Mouse (Mus musculus) cerebellum, adult 2 months (tissue): Measurements from ENCODE around the gene Ccl26. TPM values are rescaled to one million over a fixed set of nuclear protein-coding genes. Genes with fewer than 3 reads are reported as not detected.
"Not testable (repeated sequence)": the region's sequence is repeated elsewhere in the genome, so short reads cannot be mapped to it uniquely, and the experiment has no call there.

ENCODE experiments used
- DNase-seq, 2 experiments: peaks; one replicate each; pipeline ENCODE4 v3.0.0; 2021
- H3K27ac ChIP-seq: fragments of 200-500 bp; 2 replicates; pipeline ENCODE4 v1.5.1; 2012; ENCODE audit warnings: low read length, control low read depth, inconsistent platforms; ENCODE audit not compliant: insufficient read depth
- H3K27me3 ChIP-seq: fragments of 200-500 bp; 2 replicates; pipeline ENCODE4 v1.6.1; 2012; ENCODE audit warnings: inconsistent platforms, mild to moderate bottlenecking, low read length, moderate library complexity; ENCODE audit not compliant: control insufficient read depth, insufficient read depth
- H3K4me1 ChIP-seq: fragments of 200-500 bp; 2 replicates; pipeline ENCODE4 v1.6.1; 2011; ENCODE audit warnings: low read length; ENCODE audit not compliant: control insufficient read depth, insufficient read depth
- H3K4me3 ChIP-seq: fragments of 200-500 bp; replicated peaks from 2 replicates; pipeline ENCODE3; 2011; ENCODE audit warnings: mild to moderate bottlenecking, low read depth, low read length, control low read depth; ENCODE audit not compliant: insufficient read depth
- CTCF ChIP-seq: fragments of 200-500 bp; IDR thresholded peaks from 2 replicates; pipeline ENCODE4 v1.5.1; 2011; ENCODE audit warnings: low read depth, mild to moderate bottlenecking, control low read depth, low read length, moderate library complexity, borderline replicate concordance; ENCODE audit not compliant: insufficient read depth
- POLR2A ChIP-seq: fragments of 200-500 bp; IDR thresholded peaks from 2 replicates; pipeline ENCODE4 v1.6.1; 2011; ENCODE audit warnings: low read length, control low read depth, borderline replicate concordance; ENCODE audit not compliant: insufficient read depth
- WGBS: fragments of 180-500 bp; shearing (Covaris S2); methylation state at CpG from one replicate; pipeline ENCODE4 v1.1.7; 2018; 5-methylcytosine and 5-hydroxymethylcytosine counted together
- polyA plus RNA-seq: library from polyadenylated mRNA; depleted of rRNA; stranded (reverse); fragments of >200 nt; gene quantifications from 2 replicates; pipeline ENCODE4 v1.2.3, GENCODE M21; 2012; rRNA removed

Gene Ccl26
- not detected in 2 replicates for polyA plus RNA-seq

DNA sequence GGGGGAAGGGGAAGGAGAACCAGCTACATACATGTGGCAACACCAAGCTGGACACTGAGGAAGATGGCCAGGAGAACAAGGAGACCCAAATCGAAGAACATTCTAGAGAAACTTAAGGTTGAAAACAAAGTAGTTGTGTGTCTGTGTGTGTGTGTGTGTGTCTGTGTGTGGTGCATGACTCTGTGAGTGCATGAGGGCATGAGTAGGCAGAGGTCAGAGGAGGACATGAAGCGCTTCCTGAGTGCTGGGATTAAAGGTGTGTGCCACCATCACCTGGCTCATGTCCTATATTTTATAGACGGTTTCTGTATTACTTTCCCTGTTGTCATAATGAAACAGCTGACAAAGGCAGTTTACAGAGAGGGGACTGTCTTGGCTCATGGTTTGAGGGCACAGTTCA is at the start of gene Ccl26:
Ccl26 (minus strand) TSS at position 101 of the 400 bp plus-strand sequence.
- Histone ChIP-seq H3K27ac (no peak within 1 kb of the TSS), H3K4me3 (no peak within 1 kb of the TSS), H3K27me3 (no peaks in the 10 kb centered on the region), H3K4me1 (no peaks in the 10 kb centered on the region)
- 89% methylated on average over 3 of the region's 3 CpGs for WGBS
- DNase-seq, result no peak
- TF ChIP-seq POLR2A (no peak), CTCF (no peak)

DNA sequence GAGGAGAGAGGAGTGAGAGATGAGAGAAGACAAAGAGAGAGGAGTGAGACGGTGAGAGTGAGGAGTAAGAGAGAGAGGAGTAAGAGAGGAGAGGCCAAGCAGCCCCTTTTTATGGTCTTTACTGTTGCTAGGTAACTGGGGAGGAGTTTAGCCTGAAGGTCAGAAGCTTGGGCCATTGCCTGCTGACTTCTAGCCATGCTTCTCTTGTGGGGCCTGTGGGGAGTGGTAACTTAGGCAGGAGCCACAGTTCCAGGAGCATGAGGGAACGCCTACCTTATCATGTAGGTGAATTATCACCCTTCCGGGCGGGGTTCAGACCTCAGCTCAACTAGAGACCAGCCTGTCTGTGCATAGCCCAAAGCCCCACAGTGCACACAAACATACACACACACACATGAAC is 46.4 kb upstream of the Ccl26 start:
- H3K27ac ChIP-seq, result no peak overlapping the region
- H3K27me3 ChIP-seq, result no peaks in the 10 kb centered on the region
- no peak overlapping the region for H3K4me3 ChIP-seq
- no peaks in the 10 kb centered on the region for H3K4me1 ChIP-seq
- WGBS, result 68% methylated on average over 4 of the region's 4 CpGs
- TF ChIP-seq POLR2A, result no peak
- TF ChIP-seq CTCF, result no peak
- DNase-seq, result no peak

DNA sequence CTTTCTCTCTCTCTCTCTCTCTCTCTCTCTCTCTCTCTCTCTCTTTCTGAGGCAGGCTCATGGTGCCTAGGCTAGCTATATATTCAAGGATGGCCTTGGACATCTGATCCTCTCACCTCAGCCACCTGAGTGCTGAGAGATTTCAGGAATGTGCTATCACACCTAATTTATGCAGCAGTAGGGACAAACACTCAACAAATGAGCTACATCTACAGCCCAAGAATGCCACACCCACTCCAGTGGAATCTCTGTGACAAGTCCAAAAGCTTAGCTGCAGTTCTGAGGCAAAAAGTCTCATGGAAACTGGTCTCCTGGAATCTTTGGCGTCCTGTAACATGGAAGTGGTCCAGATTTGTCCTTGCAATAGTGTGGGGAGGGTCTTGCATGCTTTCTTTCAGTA is 44.2 kb upstream of the Ccl26 start:
- no peak for DNase-seq
- no peak for TF ChIP-seq CTCF
- TF ChIP-seq POLR2A, result no peak
- WGBS, result 29% methylated on average over 1 of the region's 1 CpGs
- Histone ChIP-seq H3K4me1 (no peaks in the 10 kb centered on the region), H3K4me3 (no peak overlapping the region), H3K27ac (no peak overlapping the region), H3K27me3 (no peaks in the 10 kb centered on the region)

DNA sequence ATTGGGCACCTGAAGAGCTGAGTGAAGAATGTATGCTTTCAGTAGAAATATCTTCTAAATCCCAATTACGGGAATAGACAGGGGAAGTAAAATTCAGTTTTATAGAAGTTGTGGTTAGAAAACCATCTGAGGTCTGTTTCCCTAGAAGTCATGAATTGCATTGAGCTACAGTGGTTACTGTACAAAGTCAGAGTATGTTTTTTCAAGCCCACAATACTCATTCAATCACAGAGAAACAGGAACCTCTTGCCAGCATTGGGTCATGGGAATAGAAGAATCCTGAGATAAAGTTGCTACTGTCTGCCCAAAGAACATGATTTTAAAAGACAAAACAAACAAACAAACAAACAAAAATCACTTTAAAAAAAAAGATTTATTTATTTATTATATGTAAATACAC is 43.3 kb upstream of the Ccl26 start:
- not testable (repeated sequence) for H3K27me3 ChIP-seq, DNase-seq, H3K4me3 ChIP-seq, H3K27ac ChIP-seq, H3K4me1 ChIP-seq
- WGBS, result no CpG with 5 or more reads among the region's 1 CpGs

DNA sequence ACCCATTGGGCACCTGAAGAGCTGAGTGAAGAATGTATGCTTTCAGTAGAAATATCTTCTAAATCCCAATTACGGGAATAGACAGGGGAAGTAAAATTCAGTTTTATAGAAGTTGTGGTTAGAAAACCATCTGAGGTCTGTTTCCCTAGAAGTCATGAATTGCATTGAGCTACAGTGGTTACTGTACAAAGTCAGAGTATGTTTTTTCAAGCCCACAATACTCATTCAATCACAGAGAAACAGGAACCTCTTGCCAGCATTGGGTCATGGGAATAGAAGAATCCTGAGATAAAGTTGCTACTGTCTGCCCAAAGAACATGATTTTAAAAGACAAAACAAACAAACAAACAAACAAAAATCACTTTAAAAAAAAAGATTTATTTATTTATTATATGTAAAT is 41.3 kb upstream of the Ccl26 start:
- WGBS, result no CpG with 5 or more reads among the region's 1 CpGs
- H3K4me1 ChIP-seq, H3K27ac ChIP-seq: not testable (repeated sequence)

DNA sequence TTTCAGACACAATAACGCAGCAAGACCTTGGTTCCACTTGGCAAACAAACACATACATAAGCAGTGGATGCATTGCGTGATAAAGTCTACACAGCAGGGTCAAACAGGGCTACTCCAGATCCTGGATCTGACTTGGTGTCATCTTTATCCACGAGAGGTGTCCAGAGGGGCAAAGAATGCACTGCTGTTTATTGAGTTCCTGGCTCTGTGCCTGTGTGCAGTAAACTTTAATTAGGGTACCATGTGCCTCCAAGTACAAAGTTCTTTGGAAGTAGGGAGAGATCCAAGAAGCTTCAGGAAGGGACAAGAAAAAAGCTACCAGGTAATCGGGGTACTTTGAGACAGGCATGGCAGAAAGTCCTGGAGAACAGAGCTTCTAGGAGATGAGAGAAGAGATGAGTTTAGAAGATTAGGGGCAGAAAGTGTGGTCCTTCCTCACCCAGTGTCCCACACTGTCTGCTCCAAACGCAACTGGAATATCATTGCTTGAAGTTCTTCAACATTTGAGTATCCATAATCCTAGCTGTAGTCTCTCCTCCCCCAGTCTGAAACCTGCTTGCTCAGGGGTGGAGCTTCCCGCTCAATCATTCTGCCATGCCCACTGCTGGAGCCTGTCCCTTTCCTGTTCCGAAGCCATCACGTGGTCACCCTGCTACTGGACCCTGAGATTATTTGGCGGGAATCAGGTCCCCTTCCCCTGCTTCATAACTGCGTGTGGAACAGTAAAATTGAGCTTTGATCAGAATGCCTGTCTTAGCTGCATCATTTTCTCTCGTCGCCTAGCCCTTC is 26.8 kb upstream of the Ccl26 start:
- WGBS, result 75% methylated on average over 12 of the region's 12 CpGs
- Histone ChIP-seq H3K4me3 (no peak overlapping the region), H3K27me3 (no peaks in the 10 kb centered on the region), H3K27ac (no peak overlapping the region), H3K4me1 (no peaks in the 10 kb centered on the region)
- DNase-seq, result no peak
- TF ChIP-seq CTCF, result no peak

More for the DNA sequence above, 41.3 kb upstream of the Ccl26 start:
- H3K4me3 ChIP-seq, H3K27me3 ChIP-seq, DNase-seq: not testable (repeated sequence)

DNA sequence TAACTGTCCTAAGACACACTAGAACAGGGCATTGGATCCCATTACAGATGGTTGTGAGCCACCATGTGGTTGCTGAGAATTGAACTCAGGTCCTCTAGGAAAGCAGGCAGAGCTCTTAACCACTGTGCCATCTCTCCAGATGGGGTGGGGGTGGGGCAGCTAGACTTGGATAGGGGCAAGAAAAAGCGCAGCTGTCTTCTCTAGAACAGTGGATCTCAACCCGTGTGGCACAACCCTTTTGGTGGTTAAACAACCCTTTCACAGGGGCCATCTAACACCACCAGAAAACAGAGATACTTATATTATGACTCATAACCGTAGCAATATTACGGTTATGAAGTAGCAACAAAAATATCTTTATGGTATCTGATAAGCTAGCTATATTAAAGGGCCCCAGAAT is 24.4 kb upstream of the Ccl26 start:
- H3K27me3 ChIP-seq, result no peaks in the 10 kb centered on the region
- no peak overlapping the region for H3K27ac ChIP-seq
- DNase-seq, result no peak
- no peak overlapping the region for H3K4me3 ChIP-seq
- no peaks in the 10 kb centered on the region for H3K4me1 ChIP-seq
- WGBS, result 75% methylated on average over 4 of the region's 4 CpGs
- TF ChIP-seq CTCF (no peak), POLR2A (no peak)

DNA sequence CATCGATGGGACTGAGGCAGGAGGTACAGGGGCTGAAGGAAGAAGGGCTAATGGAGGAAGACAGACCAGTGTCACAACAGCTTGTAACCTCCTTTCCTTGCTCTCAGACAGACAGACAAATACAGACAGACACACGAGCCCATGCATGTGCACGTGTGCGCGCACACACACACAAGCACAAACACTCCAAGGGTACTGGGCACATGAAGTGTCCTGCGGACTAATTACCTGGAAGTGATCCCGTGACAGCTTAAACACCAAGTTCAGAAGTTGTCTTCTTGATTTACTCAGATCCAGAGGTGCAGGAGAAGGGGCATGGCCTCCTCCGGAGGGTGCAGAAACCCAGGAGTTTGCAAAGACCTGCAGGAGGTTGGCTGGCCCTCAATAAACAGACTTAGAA is 22.3 kb upstream of the Ccl26 start:
- Histone ChIP-seq H3K27ac (no peak overlapping the region), H3K4me1 (no peaks in the 10 kb centered on the region), H3K4me3 (no peak overlapping the region), H3K27me3 (no peaks in the 10 kb centered on the region)
- no peak for DNase-seq
- TF ChIP-seq POLR2A (no peak), CTCF (no peak)
- 87% methylated on average over 8 of the region's 8 CpGs for WGBS
